Mouse (Mus musculus) midbrain, embryonic 15.5 days (tissue): ENCODE results near the gene Tnfsf12. TPM values are rescaled to one million over a fixed set of nuclear protein-coding genes. Genes with fewer than 3 reads are reported as not detected.

Experiments used
- ATAC-seq: fragments of 200-750 bp; cut with Nextera tagmentation; replicated peaks from 2 replicates; pipeline ENCODE4 v1.8.0; 2017; ENCODE audit warnings: moderate TSS enrichment
- H3K27ac ChIP-seq: fragments of 300-500 bp; sonication (generic); 2 replicates; pipeline ENCODE4 v1.5.1; 2015; ENCODE audit warnings: mild to moderate bottlenecking, inconsistent platforms
- H3K27me3 ChIP-seq: fragments of 300-500 bp; sonication (generic); replicated peaks from 2 replicates; pipeline ENCODE4 v1.6.1; 2015; ENCODE audit warnings: inconsistent platforms
- H3K36me3 ChIP-seq: fragments of 300-500 bp; sonication (generic); replicated peaks from 2 replicates; pipeline ENCODE4 v1.6.1; 2015; ENCODE audit warnings: inconsistent platforms
- H3K4me1 ChIP-seq: fragments of 300-500 bp; sonication (generic); 2 replicates; pipeline ENCODE4 v1.6.1; 2015; ENCODE audit warnings: inconsistent platforms
- H3K4me2 ChIP-seq: fragments of 300-500 bp; sonication (generic); 2 replicates; pipeline ENCODE4 v1.6.1; 2015; ENCODE audit warnings: inconsistent platforms, mild to moderate bottlenecking, moderate library complexity
- H3K4me3 ChIP-seq: fragments of 300-500 bp; sonication (generic); 2 replicates; pipeline ENCODE4 v1.5.1; 2015; ENCODE audit warnings: mild to moderate bottlenecking, inconsistent platforms
- H3K9ac ChIP-seq: fragments of 300-500 bp; sonication (generic); 2 replicates; pipeline ENCODE4 v1.6.1; 2015; ENCODE audit warnings: mild to moderate bottlenecking, inconsistent platforms
- H3K9me3 ChIP-seq: fragments of 300-500 bp; sonication (generic); 2 replicates; pipeline ENCODE4 v1.6.1; 2016; ENCODE audit warnings: inconsistent platforms
- WGBS: fragments of 180-500 bp; shearing (Covaris S2); methylation state at CpG from one replicate; pipeline ENCODE4 v1.1.7; 2015; ENCODE audit warnings: mixed read lengths; 5-methylcytosine and 5-hydroxymethylcytosine counted together
- microRNA counts: library from miRNA; unstranded; fragments of <30 nt; microRNA quantifications from one replicate; lab custom pipeline; 2016
- microRNA-seq: library from miRNA; unstranded; fragments of <30 nt; microRNA quantifications from one replicate; pipeline ENCODE4, GENCODE M21; 2016
- polyA plus RNA-seq: library from polyadenylated mRNA; unstranded; fragments of >200 nt; fragmentation: Nextera tagmentation; extraction: Ambion mirVana; gene quantifications from 2 replicates; pipeline ENCODE4 v1.2.1, GENCODE M21; 2015

The Tnfsf12 gene
- polyA plus RNA-seq, 1 experiment from 2014 or later = 2.0 TPM

GRCm38 (mm10) chr11:69656617-69657461 is 38.8 kb downstream of the Tnfsf12 start:
- no peaks in the 10 kb centered on the region for H3K9me3 ChIP-seq
- no peak overlapping the region for H3K4me2 ChIP-seq
- peaks cover 26% of the 10 kb centered on the region for H3K4me1 ChIP-seq
- WGBS = 83% methylated on average over 10 of the region's 10 CpGs
- no peak overlapping the region for H3K9ac ChIP-seq
- ATAC-seq = no peak
- no peak overlapping the region for H3K4me3 ChIP-seq
- H3K27me3 ChIP-seq = no peaks in the 10 kb centered on the region
- peaks cover 32% of the 10 kb centered on the region for H3K36me3 ChIP-seq
- no peak overlapping the region for H3K27ac ChIP-seq

- no peak overlapping the region for H3K9ac ChIP-seq
- no peaks in the 10 kb centered on the region for H3K27me3 ChIP-seq
- WGBS = 89% methylated on average over 5 of the region's 5 CpGs
- no peak overlapping the region for H3K27ac ChIP-seq
- peaks cover 18% of the 10 kb centered on the region for H3K4me1 ChIP-seq
- no peak overlapping the region for H3K4me3 ChIP-seq
- peaks cover 38% of the 10 kb centered on the region for H3K36me3 ChIP-seq
- no peak overlapping the region for H3K4me2 ChIP-seq
- ATAC-seq = no peak
- H3K9me3 ChIP-seq = no peaks in the 10 kb centered on the region
Measured at GRCm38 (mm10) chr11:69656065-69656455, 39.6 kb downstream of the Tnfsf12 start.

DNA sequence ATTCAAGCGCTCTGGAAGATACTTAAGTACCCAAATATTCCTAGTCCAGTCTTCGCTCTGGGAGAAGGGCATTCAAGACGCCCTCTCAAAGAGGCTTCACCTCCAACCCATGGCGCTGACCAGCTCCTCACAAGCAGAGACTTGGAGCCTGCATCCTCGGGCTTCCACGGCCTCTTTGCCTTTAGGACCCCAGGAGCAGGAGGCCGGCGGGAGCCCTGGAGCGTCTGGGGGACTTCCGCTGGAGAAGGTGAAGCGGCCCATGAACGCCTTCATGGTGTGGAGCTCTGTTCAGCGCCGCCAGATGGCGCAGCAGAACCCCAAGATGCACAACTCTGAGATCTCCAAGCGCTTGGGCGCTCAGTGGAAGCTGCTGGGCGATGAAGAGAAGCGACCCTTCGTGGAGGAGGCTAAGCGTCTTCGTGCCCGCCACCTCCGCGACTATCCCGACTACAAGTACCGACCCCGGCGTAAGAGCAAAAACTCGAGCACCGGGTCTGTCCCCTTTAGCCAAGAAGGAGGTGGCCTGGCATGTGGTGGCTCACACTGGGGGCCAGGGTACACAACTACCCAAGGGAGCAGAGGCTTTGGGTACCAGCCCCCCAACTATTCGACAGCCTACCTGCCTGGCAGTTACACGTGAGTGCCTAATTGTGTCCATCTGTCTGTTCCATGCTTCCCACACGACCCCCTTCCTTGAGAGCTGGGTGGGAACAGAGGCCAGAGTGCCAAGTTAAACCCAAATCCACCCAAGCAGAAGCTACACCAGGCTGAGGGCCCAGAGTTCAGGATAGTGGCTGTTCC is 40.2 kb downstream of the Tnfsf12 start, which contains the start of gene Sox15:
Gene Sox15 (plus strand): TSS at position 51 of the 801 bp plus-strand sequence.
- H3K9ac ChIP-seq = no peak within 1 kb of the TSS
- ATAC-seq = peak; percentile 57; the same call in 1 of the 2 replicates

GRCm38 (mm10) chr11:69654760-69655159 is 40.9 kb downstream of the Tnfsf12 start:
- H3K27me3 ChIP-seq = no peaks in the 10 kb centered on the region
- no peak overlapping the region for H3K9ac ChIP-seq
- H3K4me3 ChIP-seq = no peak overlapping the region
- no peak overlapping the region for H3K27ac ChIP-seq
- H3K4me2 ChIP-seq = no peak overlapping the region
- ATAC-seq = no peak
- H3K36me3 ChIP-seq = peaks cover 51% of the 10 kb centered on the region
- H3K9me3 ChIP-seq = no peaks in the 10 kb centered on the region
- WGBS = 47% methylated on average over 9 of the region's 9 CpGs
- H3K4me1 ChIP-seq = peaks cover 9% of the 10 kb centered on the region

More for the DNA sequence above, 40.2 kb downstream of the Tnfsf12 start, which contains the start of gene Sox15:
- Histone ChIP-seq H3K4me3 (no peak within 1 kb of the TSS), H3K4me2 (no peak within 1 kb of the TSS), H3K36me3 (peaks cover 44% of the 10 kb centered on the region), H3K27me3 (no peaks in the 10 kb centered on the region), H3K4me1 (peaks cover 13% of the 10 kb centered on the region), H3K9me3 (no peaks in the 10 kb centered on the region), H3K27ac (no peak within 1 kb of the TSS)
- WGBS = 23% methylated on average over 34 of the region's 34 CpGs

GRCm38 (mm10) chr11:69653399-69653798 is 42.2 kb downstream of the Tnfsf12 start:
- Histone ChIP-seq H3K9me3 (no peaks in the 10 kb centered on the region), H3K4me1 (peaks cover 9% of the 10 kb centered on the region), H3K27me3 (no peaks in the 10 kb centered on the region), H3K9ac (no peak overlapping the region), H3K4me3 (no peak overlapping the region), H3K36me3 (peaks cover 58% of the 10 kb centered on the region), H3K27ac (peak overlapping the region; percentile 43; the same call in 1 of the 2 replicates), H3K4me2 (no peak overlapping the region)
- no peak for ATAC-seq
- 53% methylated on average over 5 of the region's 5 CpGs for WGBS

DNA sequence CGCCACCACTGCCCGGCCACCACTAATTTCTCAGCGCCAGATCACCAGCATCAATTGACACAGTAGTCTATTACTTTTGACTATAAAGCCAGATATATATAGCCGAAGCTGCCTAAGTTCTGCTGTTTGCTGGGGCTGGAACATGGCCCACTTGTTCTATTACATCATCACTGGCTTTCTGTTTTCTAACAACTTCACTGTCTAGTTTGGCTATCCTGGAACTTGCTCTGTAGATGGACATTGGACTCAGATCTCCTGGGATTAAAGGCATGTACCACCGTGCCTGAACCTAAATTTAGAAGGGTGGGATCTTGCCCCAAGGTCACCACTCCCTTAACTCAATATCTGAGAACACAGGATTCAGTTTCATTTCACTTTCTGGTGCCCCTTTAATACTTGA is 49.8 kb downstream of the Tnfsf12 start:
- Histone ChIP-seq H3K4me3 (no peak overlapping the region), H3K9me3 (no peaks in the 10 kb centered on the region), H3K9ac (no peak overlapping the region), H3K36me3 (peaks cover 86% of the 10 kb centered on the region), H3K4me2 (no peak overlapping the region), H3K4me1 (no peaks in the 10 kb centered on the region), H3K27me3 (no peaks in the 10 kb centered on the region), H3K27ac (no peak overlapping the region)
- 92% methylated on average over 5 of the region's 5 CpGs for WGBS
- ATAC-seq = no peak

MicroRNAs within 50 kb of the gene (microRNA counts, 519-probe panel; counts per million panel counts)
- microRNA mmu-miR-1934 (lab: Ali Mortazavi, UCI) = not detected

Small RNA genes within 50 kb of the gene (microRNA-seq; reads per million reads assigned to microRNA genes)
- gene Mir1934 = 2.6 reads per million, percentile 11 among the genes with 10 or more reads in this experiment

Other genes with a start within 250 kb of the Tnfsf12 start
- gene Dnah2, start 146.7 kb downstream of the Tnfsf12 start, polyA plus RNA-seq = 4.5 and 5.7 TPM in 2 replicates
- gene Efnb3, start 135.6 kb downstream of the Tnfsf12 start, polyA plus RNA-seq = 178 and 188 TPM in 2 replicates
- gene Wrap53, start 115.6 kb downstream of the Tnfsf12 start, polyA plus RNA-seq = 21.4 and 23.2 TPM in 2 replicates
- 60.4 and 70.1 TPM in 2 replicates for gene Trp53, start 115.5 kb downstream of the Tnfsf12 start, polyA plus RNA-seq
- 60.0 and 60.9 TPM in 2 replicates for gene Atp1b2, start 89.9 kb downstream of the Tnfsf12 start, polyA plus RNA-seq
- gene Shbg, start 77.9 kb downstream of the Tnfsf12 start, polyA plus RNA-seq = not detected in 2 replicates
- 23.5 and 24.9 TPM in 2 replicates for gene Sat2, start 73.8 kb downstream of the Tnfsf12 start, polyA plus RNA-seq
- gene Fxr2, start 62.9 kb downstream of the Tnfsf12 start, polyA plus RNA-seq = 40.6 and 47.0 TPM in 2 replicates
- 0.20 TPM in 1 of 2 replicates, not detected in the other for gene Sox15, start 40.5 kb downstream of the Tnfsf12 start, polyA plus RNA-seq
- 99.9 and 108 TPM in 2 replicates for gene Mpdu1, start 33.2 kb downstream of the Tnfsf12 start, polyA plus RNA-seq
- gene Cd68, start 29.7 kb downstream of the Tnfsf12 start, polyA plus RNA-seq = 9.4 and 10.4 TPM in 2 replicates
- gene Eif4a1, start 23.4 kb downstream of the Tnfsf12 start, polyA plus RNA-seq = 460 and 473 TPM in 2 replicates
- 116 and 122 TPM in 2 replicates for gene Senp3, start 13.8 kb downstream of the Tnfsf12 start, polyA plus RNA-seq
- gene Tnfsf13, start 10.1 kb downstream of the Tnfsf12 start, polyA plus RNA-seq = 0.37 and 0.68 TPM in 2 replicates
- gene Tnfsfm13, start 249 bp upstream of the Tnfsf12 start, polyA plus RNA-seq = 1.2 and 1.8 TPM in 2 replicates
- gene Polr2a, start 62.8 kb upstream of the Tnfsf12 start, polyA plus RNA-seq = 15.9 and 17.4 TPM in 2 replicates
- gene Slc35g3, start 66.1 kb upstream of the Tnfsf12 start, polyA plus RNA-seq = 0.17 and 0.26 TPM in 2 replicates
- gene Zbtb4, start 70.1 kb upstream of the Tnfsf12 start, polyA plus RNA-seq = 4.1 and 4.3 TPM in 2 replicates
- 0.98 and 1.2 TPM in 2 replicates for gene Chrnb1, start 100.1 kb upstream of the Tnfsf12 start, polyA plus RNA-seq
- gene Fgf11, start 106.0 kb upstream of the Tnfsf12 start, polyA plus RNA-seq = 3.7 and 4.5 TPM in 2 replicates
- gene Tmem102, start 109.8 kb upstream of the Tnfsf12 start, polyA plus RNA-seq = 0.74 and 0.86 TPM in 2 replicates
- not detected in 2 replicates for gene Gm39566, start 119.4 kb upstream of the Tnfsf12 start, polyA plus RNA-seq
- not detected in 2 replicates for gene Spem2, start 122.6 kb upstream of the Tnfsf12 start, polyA plus RNA-seq
- gene Spem1, start 126.3 kb upstream of the Tnfsf12 start, polyA plus RNA-seq = 0.55 and 0.65 TPM in 2 replicates
- 24.0 and 24.2 TPM in 2 replicates for gene Nlgn2, start 141.9 kb upstream of the Tnfsf12 start, polyA plus RNA-seq
- 318 and 320 TPM in 2 replicates for gene Tmem256, start 142.7 kb upstream of the Tnfsf12 start, polyA plus RNA-seq
- 52.3 and 53.5 TPM in 2 replicates for gene Plscr3, start 150.5 kb upstream of the Tnfsf12 start, polyA plus RNA-seq
- 0.10 and 0.28 TPM in 2 replicates for gene Tnk1, start 162.9 kb upstream of the Tnfsf12 start, polyA plus RNA-seq
- not detected in 2 replicates for gene Tmem95, start 182.2 kb upstream of the Tnfsf12 start, polyA plus RNA-seq
- gene Kctd11, start 185.6 kb upstream of the Tnfsf12 start, polyA plus RNA-seq = 1.7 and 1.9 TPM in 2 replicates
- 0.46 and 0.52 TPM in 2 replicates for gene Acap1, start 199.7 kb upstream of the Tnfsf12 start, polyA plus RNA-seq
- 11.1 and 11.8 TPM in 2 replicates for gene 2810408A11Rik, start 205.1 kb upstream of the Tnfsf12 start, polyA plus RNA-seq
- 23.2 and 24.2 TPM in 2 replicates for gene Neurl4, start 205.2 kb upstream of the Tnfsf12 start, polyA plus RNA-seq
- gene Gps2, start 218.0 kb upstream of the Tnfsf12 start, polyA plus RNA-seq = 77.6 and 86.6 TPM in 2 replicates
- 1,022 and 1,040 TPM in 2 replicates for gene Eif5a, start 226.1 kb upstream of the Tnfsf12 start, polyA plus RNA-seq
- 5.6 and 6.4 TPM in 2 replicates for gene Ybx2, start 239.9 kb upstream of the Tnfsf12 start, polyA plus RNA-seq